Mouse (Mus musculus): ENCODE data around the gene Mpzl2. TPM values are rescaled to one million over a fixed set of nuclear protein-coding genes. Genes with fewer than 3 reads are reported as not detected.
A peak's percentile ranks its signal among the peaks of the same experiment; 100 is the strongest.

Mpzl2 gene
- 1 to 10 TPM; 1.3 to 1.9 TPM for total RNA-seq (2021)

- DNase-seq (ENCODE audit: low spot score in 2 of 2): no peak
- intact Hi-C loops (cut with DNase I): no loop called here
Measured at GRCm38 (mm10) chr9:45039499-45039898, at the start of gene Mpzl2. TSS of gene Mpzl2 (plus strand) at chr9:45039799.

GRCm38 (mm10) chr9:44991821-44992220 is 47.8 kb upstream of the Mpzl2 start:
- DNase-seq (ENCODE audit: low spot score in 2 of 2): no peak

GRCm38 (mm10) chr9:44992271-44992670 is 47.3 kb upstream of the Mpzl2 start:
- no peak for DNase-seq (ENCODE audit: low spot score in 2 of 2)
- intact Hi-C loops (cut with DNase I): no loop called here

More at GRCm38 (mm10) chr9:44991821-44992220, 47.8 kb upstream of the Mpzl2 start:
- intact Hi-C loops (cut with DNase I): no loop called here

- intact Hi-C loops (cut with DNase I): no loop called here
- DNase-seq (ENCODE audit: low spot score in 2 of 2): no peak
Measured at GRCm38 (mm10) chr9:44993268-44993667, 46.3 kb upstream of the Mpzl2 start.

- intact Hi-C loops (cut with DNase I): no loop called here
- no peak for DNase-seq (ENCODE audit: low spot score in 2 of 2)
Measured at GRCm38 (mm10) chr9:44994962-44995361, 44.6 kb upstream of the Mpzl2 start.

- no peak for DNase-seq (ENCODE audit: low spot score in 2 of 2)
- intact Hi-C loops (cut with DNase I): no loop called here
Measured at GRCm38 (mm10) chr9:44996590-44996989, 43.0 kb upstream of the Mpzl2 start.

GRCm38 (mm10) chr9:44998138-44998537 is 41.5 kb upstream of the Mpzl2 start:
- no peak for DNase-seq (ENCODE audit: low spot score in 2 of 2)

GRCm38 (mm10) chr9:44999171-44999570 is 40.4 kb upstream of the Mpzl2 start:
- peak in 1 of 2 experiments; percentile 31 for DNase-seq (ENCODE audit: low spot score in 2 of 2)
- intact Hi-C loops (cut with DNase I): no loop called here

More at GRCm38 (mm10) chr9:44998138-44998537, 41.5 kb upstream of the Mpzl2 start:
- intact Hi-C loops (cut with DNase I): no loop called here

GRCm38 (mm10) chr9:44999776-45000175 is 39.8 kb upstream of the Mpzl2 start:
- DNase-seq (ENCODE audit: low spot score in 2 of 2): no peak
- intact Hi-C loops (cut with DNase I): no loop called here

- intact Hi-C loops (cut with DNase I): no loop called here
- DNase-seq (ENCODE audit: low spot score in 2 of 2): no peak
Measured at GRCm38 (mm10) chr9:45000249-45000648, 39.4 kb upstream of the Mpzl2 start.

GRCm38 (mm10) chr9:45007404-45007803 is 32.2 kb upstream of the Mpzl2 start:
- no peak for DNase-seq (ENCODE audit: low spot score in 2 of 2)
- intact Hi-C loops (cut with DNase I): no loop called here

GRCm38 (mm10) chr9:45008342-45008741 is 31.3 kb upstream of the Mpzl2 start:
- intact Hi-C loops (cut with DNase I): no loop called here
- DNase-seq (ENCODE audit: low spot score in 2 of 2): no peak

- intact Hi-C loops (cut with DNase I): loop anchor here (5.0 kb wide), 1 partner anchor 37 kb away; no protein-coding TSS in a partner anchor
- no peak for DNase-seq (ENCODE audit: low spot score in 2 of 2)
Measured at GRCm38 (mm10) chr9:45009180-45010078, 30.2 kb upstream of the Mpzl2 start, which contains the start of gene Cd3e. TSS of gene Cd3e (minus strand) at chr9:45009627.

GRCm38 (mm10) chr9:45010461-45010860 is 29.1 kb upstream of the Mpzl2 start:
- no peak for DNase-seq (ENCODE audit: low spot score in 2 of 2)
- intact Hi-C loops (cut with DNase I): loop anchor here (5.0 kb wide), 1 partner anchor 38 kb away; no protein-coding TSS in a partner anchor

- intact Hi-C loops (cut with DNase I): loop anchor here (5.0 kb wide), 1 partner anchor 39 kb away; no protein-coding TSS in a partner anchor
- DNase-seq (ENCODE audit: low spot score in 2 of 2): no peak
Measured at GRCm38 (mm10) chr9:45011291-45011690, 28.3 kb upstream of the Mpzl2 start.

GRCm38 (mm10) chr9:45014879-45015278 is 24.7 kb upstream of the Mpzl2 start:
- DNase-seq (ENCODE audit: low spot score in 2 of 2): no peak
- intact Hi-C loops (cut with DNase I): loop anchor here (5.0 kb wide), 1 partner anchor 43 kb away; no protein-coding TSS in a partner anchor

GRCm38 (mm10) chr9:45015841-45016240 is 23.8 kb upstream of the Mpzl2 start:
- intact Hi-C loops (cut with DNase I): no loop called here

GRCm38 (mm10) chr9:45018031-45018430 is 21.6 kb upstream of the Mpzl2 start:
- peak; percentile 34 to 58 for DNase-seq (ENCODE audit: low spot score in 2 of 2)
- intact Hi-C loops (cut with DNase I): no loop called here

More at GRCm38 (mm10) chr9:45015841-45016240, 23.8 kb upstream of the Mpzl2 start:
- DNase-seq (ENCODE audit: low spot score in 2 of 2): no peak

GRCm38 (mm10) chr9:45022800-45023199 is 16.8 kb upstream of the Mpzl2 start:
- intact Hi-C loops (cut with DNase I): loop anchor here (2.0 kb wide), 1 partner anchor 124 kb away; no protein-coding TSS in a partner anchor
- peak; percentile 51 to 66 for DNase-seq (ENCODE audit: low spot score in 2 of 2)

- DNase-seq (ENCODE audit: low spot score in 2 of 2): no peak
- intact Hi-C loops (cut with DNase I): loop anchor here (2.0 kb wide), 1 partner anchor 123 kb away; no protein-coding TSS in a partner anchor
Measured at GRCm38 (mm10) chr9:45023638-45024037, 16.0 kb upstream of the Mpzl2 start.

- no peak for DNase-seq (ENCODE audit: low spot score in 2 of 2)
- intact Hi-C loops (cut with DNase I): no loop called here
Measured at GRCm38 (mm10) chr9:45024187-45024586, 15.4 kb upstream of the Mpzl2 start.

All from left cerebral cortex, postnatal 25 days (tissue).